Mouse (Mus musculus) cerebellum, adult 18-20 months (tissue): ENCODE results near the gene Slc39a8.

Experiments
- DNase-seq, 2 experiments: peaks; one replicate each; pipeline ENCODE4 v3.0.0; 2021

Slc39a8 gene

DNA sequence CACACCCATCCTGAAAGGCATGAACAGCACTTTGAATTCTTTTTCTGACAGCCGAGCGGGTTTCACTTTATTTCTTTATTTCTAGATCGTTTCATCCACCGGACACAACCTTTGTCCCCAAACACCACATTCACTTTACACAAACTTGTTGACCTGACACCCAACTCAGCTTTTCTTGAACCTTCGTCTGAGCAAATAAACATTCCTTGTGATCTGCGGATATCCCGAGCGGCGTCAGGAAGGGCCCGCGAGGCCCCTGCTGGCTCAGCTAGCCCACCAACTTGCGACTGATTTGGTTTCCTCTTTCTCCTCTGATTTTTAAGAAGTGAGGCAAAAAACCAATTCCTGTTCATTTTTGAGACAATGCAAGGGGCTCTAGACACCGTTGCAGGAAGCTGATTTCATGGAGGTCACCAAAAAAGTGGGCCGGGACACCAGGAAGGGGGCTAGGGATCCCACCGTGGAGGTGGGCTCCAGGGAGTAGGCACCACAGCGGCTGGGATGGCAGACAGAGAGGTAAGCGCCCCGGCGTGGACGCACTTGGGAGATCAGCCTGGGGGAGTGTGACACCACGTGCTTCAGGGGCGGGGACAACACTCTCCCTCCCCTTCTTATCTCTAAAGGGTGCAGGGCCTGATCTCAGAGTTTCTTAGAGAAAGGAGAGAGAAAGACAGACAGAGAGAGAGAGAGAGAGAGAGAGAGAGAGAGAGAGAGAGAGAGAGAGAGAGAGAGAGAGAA, at the start of gene Slc39a8:
Gene Slc39a8 (plus strand): TSS at position 264 of the 738 bp plus-strand sequence.
- peak; percentile 45 to 51 for DNase-seq

DNA sequence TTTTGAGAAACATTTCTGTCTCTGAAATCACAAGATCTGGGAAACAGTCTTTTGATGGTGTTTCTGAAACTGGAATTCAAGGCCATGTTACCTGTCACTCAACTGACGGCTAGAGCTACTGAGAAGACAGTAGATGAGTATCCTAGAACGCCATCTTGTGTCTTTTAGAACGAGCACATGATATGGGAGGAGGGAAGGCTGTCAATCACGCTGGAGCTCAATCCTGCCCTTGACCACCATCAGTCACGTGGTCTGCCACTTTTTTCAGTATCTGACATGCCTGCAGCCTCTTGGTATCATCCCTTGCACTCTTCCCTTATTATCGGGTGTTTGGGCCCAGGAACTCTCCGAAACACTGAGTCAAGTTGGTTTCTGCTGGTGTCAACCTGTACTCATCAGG, 40.0 kb upstream of the Slc39a8 start:
- no peak for DNase-seq

DNA sequence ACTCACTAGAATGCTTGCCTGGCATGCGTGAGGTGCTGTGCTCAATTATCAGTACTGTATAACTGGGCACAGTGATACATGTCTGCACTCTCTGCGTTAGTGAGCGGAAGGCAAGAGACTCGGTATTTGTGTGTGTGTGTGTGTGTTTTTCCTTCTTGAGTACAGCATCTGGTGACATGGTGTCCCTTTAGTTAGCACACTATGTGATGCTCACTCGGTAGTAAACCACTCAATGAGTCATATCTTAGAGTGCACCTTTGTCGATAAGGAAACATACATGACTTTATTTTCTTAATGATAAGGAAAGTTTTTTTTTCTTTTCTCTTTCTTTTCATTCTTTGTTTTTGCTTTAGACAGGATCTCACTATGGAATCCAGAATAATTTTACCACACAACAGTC, 29.0 kb upstream of the Slc39a8 start:
- DNase-seq = no peak

DNA sequence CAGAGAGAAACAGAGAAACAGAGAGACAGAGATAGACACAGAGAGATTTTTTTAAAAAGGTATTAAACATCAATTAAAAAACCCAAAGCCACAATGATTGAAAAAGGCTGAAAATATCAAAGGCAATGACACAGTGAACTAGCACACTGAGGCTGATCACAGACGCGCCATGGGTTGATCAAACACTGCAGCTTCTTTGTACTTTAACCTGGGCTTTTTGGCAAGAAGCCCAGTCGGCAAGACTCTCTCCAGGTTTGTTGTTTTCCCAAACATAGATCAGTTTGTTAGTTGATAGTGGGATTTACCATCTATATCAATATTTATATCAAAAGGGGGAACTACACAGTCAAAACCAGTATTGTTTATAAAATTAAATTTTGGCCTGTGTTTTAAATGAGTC, 26.8 kb upstream of the Slc39a8 start:
- DNase-seq = no peak

DNA sequence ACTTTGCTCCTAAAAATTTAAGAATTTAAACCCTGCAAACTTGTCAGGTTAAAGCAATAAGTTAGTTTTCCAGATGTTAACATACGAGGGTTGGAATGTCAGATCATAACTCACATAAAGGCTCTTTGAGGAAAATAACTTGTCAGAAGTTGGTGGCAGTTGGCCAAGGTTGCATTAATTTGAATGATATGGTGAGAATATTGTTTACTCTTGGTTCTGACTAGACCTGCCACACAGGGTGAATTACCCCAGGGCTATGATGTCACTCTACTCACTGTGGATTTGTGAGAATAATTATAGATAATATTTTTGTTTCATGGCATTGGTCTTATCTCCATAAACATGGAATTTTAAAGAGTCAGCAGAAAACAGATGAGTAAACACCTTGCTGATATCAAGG, 26.4 kb upstream of the Slc39a8 start:
- no peak for DNase-seq

DNA sequence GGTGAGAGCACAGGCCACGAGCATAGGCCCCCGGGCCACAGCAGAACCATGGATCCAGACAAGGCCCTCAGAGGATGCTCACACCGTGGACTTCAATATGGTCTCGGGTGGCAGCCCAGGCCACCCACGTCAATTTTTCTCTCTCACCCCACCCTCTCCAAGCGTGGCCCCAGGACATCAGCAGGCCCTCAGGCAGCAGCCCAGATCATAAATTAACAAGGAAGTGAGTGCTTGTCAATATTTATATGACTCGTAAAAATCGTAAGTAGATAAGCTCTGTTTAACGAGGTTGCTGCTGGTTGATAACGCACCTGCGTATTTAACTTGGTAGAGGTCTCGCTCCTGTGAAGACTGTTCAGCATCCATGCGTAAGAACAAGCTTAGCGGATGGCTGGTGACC, 10.4 kb upstream of the Slc39a8 start:
- no peak for DNase-seq

DNA sequence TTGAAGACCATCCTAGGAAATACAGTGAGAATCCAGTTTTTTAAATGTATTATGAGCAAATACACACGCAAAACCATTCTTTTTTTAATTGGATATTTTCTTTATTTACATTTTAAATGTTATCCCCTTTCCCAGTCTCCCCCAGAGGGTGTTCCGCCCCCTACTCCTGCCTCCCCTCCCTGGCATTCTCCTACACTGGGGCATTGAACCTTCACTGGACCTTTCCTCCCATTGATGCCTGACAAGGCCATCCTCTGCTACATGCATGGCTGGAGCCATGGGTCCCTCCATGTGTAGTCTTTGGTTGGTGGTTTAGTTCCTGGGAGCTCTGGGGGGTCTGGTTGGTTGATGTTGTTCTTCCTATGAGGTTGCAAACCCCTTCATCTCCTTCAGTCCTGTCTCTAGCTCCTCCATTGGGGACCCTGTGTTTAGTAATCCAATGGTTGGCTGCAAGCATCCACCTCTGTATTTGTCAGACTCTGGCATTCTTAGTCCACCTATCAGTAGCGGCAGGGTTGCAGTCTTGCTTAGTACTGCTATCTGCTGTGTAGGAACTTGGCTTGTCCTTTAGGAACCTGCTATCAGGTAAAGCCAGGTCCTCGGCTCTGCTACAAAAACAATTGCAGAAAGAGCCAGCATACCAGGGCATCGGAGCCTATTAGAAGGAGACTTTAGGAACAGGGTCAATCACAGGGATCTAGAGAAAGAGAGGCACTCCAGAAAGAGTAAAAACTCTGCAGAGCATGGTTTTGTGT, 8.9 kb upstream of the Slc39a8 start:
- DNase-seq = no peak

DNA sequence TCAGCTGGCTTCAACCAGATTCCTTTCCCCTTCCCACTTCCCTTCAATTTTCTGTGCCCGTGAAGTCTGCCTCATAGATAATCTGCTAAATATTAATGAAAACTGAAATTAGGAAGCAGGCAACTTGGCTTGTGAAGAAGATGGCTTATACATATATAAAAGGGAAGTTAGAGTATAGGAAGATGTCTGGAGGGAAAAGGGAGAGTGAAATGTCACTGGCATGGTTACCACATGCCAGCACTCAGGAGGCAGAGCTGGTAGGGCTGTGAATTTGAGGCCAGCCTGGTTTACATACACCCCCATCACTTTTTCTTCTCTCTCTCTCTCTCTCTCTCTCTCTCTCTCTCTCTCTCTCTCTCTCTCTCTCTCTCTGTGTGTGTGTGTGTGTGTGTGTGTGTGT, 8.0 kb upstream of the Slc39a8 start:
- DNase-seq = no peak

DNA sequence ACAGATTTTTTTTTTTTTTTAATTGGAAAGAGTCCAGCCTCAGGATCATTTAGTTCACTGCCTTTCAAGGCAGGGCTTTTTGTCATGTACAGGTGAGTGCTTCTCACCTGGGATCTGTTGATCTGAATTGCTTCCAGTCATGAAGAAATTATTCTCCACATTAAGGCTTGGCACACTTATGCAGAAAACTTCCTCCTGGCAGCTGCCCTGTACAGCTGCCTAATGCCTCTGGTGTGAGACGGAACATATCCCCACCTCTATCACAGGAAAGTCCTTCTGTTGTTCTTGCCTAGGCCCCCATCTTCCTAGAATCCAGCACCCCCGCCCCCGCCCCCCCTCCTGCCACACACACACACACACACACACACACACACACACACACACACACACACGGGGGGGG, 643 bp upstream of the Slc39a8 start:
- no peak for DNase-seq

DNA sequence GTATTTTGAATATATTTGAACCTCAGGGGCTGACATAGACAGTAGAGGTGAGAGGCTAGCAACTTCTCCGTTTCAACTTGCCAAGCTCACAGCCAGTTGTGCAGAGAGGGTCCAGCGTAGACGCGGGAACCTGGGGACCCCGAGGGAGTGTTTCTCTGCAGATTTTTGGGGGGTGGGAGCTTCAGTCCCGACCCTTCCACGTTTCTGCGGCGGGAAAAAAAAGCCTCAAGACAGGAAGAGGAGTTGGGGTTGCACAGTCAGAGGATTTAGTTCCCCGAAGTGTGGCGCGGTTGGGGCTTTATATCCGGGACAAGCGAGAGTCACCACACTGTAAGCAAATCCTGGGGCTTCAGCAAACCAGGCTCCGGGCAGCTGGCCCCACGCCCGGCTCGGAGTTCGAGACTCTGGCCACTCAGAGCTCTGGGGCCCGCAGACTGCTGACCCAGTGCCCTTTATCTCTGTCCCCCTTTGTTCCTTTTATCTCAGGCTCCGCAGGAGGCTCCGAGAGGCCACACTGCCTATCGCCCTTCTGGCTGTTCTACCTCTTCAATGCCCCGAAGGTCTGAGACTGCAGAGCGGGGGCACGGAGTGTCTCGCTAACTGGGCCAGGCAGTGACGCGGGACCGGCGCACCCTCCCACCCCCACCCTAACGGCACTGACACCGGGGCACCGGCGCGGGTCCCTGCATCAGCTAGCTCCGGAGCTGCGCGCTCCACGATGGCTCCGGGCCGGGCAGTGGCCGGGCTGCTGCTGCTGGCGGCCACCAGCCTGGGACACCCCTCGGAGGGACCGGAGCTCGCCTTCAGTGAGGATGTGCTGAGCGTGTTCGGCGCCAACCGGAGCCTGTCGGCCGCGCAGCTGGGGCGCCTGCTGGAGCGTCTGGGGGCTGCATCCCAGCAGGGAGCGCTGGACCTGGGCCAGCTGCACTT, 940 bp downstream of the Slc39a8 start:
- DNase-seq = peak; percentile 19 to 44

DNA sequence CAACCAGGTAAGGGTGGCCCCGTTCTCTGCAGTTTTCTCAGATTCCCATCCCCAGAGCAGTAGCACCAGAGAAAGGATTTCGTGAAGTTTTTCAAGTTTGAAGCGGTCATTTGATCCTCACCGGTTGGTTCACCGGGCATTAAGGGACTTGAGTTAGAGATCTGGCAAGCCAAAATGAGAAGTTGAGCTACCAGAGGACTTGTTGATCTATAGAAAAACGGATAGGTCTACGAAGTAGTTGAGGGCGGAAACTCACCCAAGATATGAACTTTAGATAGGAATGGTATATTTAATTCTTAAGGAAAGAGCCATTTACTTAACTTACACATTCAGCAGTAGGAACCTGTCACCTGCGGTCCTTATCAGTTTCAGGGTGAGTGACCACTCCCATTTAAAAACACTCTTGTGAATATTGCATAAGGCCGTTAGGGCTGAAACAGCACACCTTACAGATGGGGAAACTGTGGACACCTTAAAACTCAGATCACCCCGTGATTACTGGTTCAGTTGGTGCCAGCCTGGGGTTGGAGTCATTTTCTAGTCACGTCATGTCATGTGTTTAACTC, 1.7 kb downstream of the Slc39a8 start:
- no peak for DNase-seq

DNA sequence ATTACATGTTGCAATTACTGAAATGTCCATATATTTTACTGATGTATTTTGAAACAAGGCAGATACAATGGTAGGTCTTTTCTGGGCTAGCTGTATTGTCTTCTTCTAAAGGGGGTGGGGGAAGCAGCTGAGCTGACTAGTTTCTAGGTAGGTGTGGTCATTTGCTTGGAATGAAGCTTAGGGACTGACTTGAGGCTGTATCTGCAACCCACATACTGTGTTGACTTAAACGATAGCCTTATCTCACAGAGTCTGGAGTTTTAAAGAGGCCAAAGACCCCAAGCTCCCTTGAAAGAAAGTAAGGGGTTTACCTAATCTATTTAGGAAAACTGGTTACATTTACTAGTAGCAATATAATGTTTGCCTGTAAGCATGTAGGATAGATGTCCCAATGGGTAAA, 2.9 kb downstream of the Slc39a8 start:
- no peak for DNase-seq

DNA sequence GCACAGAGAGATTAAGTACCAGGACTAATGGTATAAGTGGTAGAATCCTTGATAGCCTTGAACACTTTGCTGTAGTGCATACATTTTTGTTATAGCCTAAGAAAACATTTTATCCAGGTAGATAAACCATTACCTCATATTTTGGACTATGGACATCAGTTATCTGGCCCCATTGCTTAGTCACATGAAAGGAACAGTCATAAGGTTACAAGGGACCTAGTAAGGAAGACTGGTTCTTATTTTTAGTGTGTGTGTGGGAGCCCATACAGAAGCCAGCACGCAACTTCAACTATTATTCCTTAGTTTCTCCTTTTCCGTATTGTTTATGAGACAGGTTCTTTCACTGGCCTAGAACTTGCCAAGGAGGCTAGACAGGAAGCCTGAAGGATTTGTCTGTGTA, 7.4 kb downstream of the Slc39a8 start:
- no peak for DNase-seq

DNA sequence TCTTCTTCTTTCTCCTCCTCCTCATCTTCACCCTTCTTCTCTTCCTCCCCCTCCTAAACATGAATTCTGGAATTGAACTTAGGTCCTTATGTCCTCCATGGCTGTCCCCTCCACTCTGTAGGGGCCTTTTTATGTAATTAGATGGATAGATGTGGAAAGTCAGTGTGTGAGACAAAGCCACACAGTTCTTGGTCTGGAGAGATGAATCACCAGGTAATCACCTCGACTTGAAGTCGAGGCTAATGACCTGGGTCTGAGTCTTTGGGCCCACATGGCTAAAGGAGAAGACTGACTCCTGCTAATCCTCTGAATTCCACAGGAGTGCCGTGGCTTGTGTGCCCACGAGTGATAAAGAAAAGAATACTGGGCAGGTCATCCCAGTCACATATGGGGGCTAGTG, 7.8 kb downstream of the Slc39a8 start:
- no peak for DNase-seq

DNA sequence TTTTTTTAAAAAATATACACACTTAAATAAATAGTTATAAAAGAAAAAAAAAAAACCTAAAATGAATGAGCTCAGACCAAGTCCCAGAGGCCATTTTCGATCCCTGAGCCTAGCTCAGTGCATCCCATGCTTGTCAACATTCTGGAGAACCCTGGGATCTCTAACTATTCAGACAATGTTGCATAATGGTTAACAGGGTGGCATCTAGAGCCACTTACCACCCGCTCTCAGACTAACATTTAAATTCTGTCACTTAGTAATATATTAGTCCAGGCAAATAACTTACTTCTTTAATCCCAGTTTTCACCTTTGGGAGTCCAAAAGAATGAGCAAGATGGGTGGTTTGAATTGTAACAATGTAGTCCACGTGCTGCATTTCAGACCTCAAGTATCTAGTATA, 9.9 kb downstream of the Slc39a8 start:
- DNase-seq = no peak

DNA sequence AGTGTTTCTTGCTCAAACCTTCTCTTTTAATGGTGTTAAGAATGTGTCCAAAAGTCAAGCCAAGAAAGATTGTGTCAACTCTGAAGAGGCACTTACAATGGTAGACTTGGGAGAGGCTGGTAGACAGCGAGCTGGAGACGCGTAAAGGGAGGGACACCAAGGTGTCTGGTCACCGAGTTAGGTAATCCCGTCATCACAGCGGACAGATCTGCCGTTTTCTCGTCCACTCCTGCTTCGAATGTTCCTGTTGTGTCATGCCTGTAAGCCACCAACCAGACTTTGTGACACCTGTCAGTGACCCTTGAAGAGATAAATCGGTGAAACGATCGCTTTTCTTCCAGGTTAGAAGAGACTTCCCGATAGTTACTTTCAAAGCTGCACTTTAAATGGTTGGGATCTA, 14.5 kb downstream of the Slc39a8 start:
- no peak for DNase-seq

DNA sequence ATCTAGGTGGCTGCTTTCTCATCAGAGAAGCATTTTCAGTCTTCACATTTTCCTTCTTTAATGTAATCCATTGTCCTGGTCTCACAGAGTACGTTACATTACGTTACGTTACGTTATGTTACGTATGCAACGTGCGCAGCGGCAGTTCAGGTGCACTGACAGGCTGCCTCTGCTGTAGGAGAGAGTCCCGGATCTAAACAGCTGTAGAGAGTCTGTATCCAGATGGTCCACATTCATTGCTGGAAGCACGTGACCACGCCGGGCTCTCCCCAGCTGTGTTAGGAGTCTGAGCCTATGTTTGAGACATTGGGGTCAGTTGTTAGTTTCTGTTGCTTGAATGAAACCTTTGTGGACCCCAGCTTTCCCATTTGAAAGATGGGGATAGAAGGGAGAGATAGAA, 15.1 kb downstream of the Slc39a8 start:
- no peak for DNase-seq

DNA sequence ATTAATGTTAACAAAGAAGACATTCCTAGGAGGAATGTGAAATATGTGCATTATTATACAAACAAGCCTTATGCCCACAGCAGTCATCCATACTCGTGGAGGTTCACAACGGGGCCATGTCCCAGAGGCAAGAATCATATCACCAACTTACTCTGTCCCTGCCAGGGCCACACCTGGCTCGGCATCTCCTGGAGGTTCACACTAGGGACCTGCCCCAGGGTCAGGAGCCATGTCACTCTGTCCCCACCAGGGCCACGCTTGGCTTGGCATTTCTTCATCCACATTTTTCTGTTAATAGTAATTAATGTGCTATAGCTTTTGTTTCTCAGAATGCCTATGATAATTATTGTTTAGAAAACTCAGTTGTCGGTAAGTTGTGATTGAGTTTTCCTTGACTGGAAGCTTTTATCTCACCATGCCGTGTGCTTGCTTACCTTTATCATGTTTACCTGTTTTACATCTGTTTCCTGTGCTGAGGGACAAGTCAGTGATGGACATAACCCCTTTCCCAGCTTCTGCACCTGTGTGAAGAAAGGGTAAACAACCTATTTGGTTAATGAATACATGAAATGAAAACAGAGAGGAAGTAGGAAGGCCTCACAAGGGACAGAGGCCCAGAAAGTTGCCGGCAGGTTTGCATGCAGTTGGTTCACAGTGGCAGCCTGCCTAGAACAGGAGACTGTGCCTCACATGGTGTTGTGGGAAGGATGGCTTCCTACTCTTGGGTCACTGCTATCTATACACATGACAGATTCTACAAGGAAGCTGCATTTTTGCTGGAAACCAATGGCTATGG, 16.8 kb downstream of the Slc39a8 start:
- no peak for DNase-seq

DNA sequence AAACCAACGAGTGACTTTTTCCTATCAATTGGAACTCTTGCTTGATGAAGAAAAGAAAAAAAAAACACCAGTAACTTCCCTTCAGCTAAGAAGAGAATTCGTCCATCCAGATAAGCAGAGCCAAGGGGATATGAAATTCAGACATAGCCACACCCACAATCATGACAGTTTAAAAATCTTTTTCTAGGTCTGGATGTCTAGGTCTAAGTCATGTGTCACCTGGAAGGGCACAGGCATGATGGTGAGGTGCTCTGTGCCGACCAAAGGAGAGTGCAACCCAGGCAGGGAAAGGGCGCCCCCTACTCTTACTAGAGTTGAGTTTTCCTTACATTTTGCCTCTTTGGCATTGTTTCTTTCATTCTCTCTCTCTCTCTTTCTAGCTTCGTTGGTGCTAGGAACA, 18.1 kb downstream of the Slc39a8 start:
- no peak for DNase-seq

DNA sequence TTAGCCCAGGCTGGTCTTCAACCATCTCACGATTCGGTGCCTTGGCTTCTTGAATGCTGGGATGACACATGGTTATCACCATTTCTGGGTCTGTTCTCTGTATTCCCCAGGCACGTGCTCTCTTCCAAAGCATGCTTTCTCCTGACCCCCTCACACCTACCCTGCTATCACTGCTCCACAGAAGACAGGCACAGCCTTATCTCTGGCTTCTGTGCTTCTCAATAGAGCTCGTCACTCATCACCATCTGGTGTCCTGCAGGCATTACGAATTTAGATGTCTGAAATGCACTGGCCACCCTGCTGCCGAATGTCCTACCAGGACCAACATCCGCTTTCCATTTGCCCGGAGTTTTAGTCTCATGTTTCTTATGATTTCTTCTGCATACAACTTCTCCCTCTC, 18.6 kb downstream of the Slc39a8 start:
- DNase-seq = no peak

DNA sequence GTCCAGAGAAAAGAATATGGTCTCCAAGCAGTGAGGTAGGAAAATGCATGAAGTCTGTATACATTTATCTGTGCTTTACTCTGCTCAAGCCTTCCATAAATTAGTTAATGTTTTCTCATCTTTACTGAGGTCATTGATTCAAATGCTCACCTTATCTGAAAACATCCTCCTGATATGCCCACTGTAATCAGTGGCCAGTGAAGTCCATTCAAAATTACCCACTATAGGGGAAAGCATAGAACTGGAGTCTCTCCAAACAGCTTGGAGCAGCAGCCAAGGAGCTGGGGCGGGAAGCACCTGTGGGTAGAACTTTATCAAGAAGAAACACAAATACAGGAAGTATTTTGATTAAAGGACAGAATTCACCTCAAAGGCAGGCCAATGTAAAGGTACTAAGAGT, 19.8 kb downstream of the Slc39a8 start:
- no peak for DNase-seq

DNA sequence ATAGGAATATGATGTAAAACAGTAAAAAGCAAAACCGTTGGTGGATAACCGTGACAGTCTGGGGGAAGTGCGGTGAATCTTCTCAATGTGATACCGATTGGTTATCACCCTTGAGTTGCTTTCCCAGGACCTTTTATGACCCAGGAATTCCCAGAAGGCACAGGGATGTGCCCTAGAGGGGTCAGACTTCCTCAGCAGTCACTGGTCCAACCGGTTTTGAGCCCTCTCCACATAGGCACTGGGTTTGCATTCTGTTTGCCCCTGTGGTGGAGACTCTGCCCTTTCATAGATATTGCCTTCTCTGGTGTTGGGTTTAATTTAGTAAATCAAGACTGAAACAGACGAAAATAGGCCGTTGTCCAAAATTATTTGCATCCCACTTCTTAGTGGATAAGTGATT, 20.8 kb downstream of the Slc39a8 start:
- no peak for DNase-seq
